Mouse (Mus musculus): Measurements from ENCODE around the gene Kpna4. TPM values are rescaled to one million over a fixed set of nuclear protein-coding genes. Genes with fewer than 3 reads are reported as not detected.

Kpna4 gene
- total and polyA plus RNA-seq, 3 experiments = 14.4 to 126 (median 66.7) TPM

- peaks cover 11% of the 10 kb centered on the region for H3K27me3 ChIP-seq (ENCODE audit: insufficient read depth, low read length)
- ATAC-seq (ENCODE audit: extremely low read depth, insufficient number of reproducible peaks, low FRiP score, poor library complexity, severe bottlenecking) = no peak
- H3K9me3 ChIP-seq (replicated peaks) = no peaks in the 10 kb centered on the region
These were observed 33.5 kb upstream of the Kpna4 start for GRCm38 (mm10) chr3:69160429-69160828.

GRCm38 (mm10) chr3:69159501-69159900, 32.6 kb upstream of the Kpna4 start:
- Histone ChIP-seq H3K9me3 (replicated peaks) (no peaks in the 10 kb centered on the region), H3K4me3 (ENCODE audit: low read depth, low read length) (no peak overlapping the region), H3K4me1 (ENCODE audit: insufficient read depth, low read depth, low read length) (no peaks in the 10 kb centered on the region), H3K27me3 (ENCODE audit: insufficient read depth, low read length) (peaks cover 4% of the 10 kb centered on the region), H3K36me3 (replicated peaks) (no peaks in the 10 kb centered on the region)
- no peak for TF ChIP-seq CTCF (IDR thresholded peaks at IDR 0.05; ENCODE audit: low read depth, low read length)
- TF ChIP-seq TAL1 (conservative IDR thresholded peaks at IDR 0.05; ENCODE audit: low read depth, low read length) = no peak
- no peak for TF ChIP-seq GATA1 (IDR thresholded peaks at IDR 0.05; ENCODE audit: borderline replicate concordance, low read length)
- TF ChIP-seq GATA2 (IDR thresholded peaks at IDR 0.05; ENCODE audit: borderline replicate concordance, low read depth, low read length) = no peak
- TF ChIP-seq POLR2AphosphoS5 (IDR thresholded peaks at IDR 0.05; ENCODE audit: insufficient replicate concordance, low read depth, low read length) = no peak
- no peak for DNase-seq (ENCODE audit: low spot score)
- no peak for ATAC-seq (ENCODE audit: extremely low read depth, insufficient number of reproducible peaks, low FRiP score, poor library complexity, severe bottlenecking)

More at GRCm38 (mm10) chr3:69160429-69160828, 33.5 kb upstream of the Kpna4 start:
- no peaks in the 10 kb centered on the region for H3K4me1 ChIP-seq (ENCODE audit: insufficient read depth, low read depth, low read length)
- no peak for DNase-seq (ENCODE audit: low spot score)
- no peak overlapping the region for H3K4me3 ChIP-seq (ENCODE audit: low read depth, low read length)
- TF ChIP-seq GATA2 (IDR thresholded peaks at IDR 0.05; ENCODE audit: borderline replicate concordance, low read depth, low read length) = no peak
- no peak for TF ChIP-seq TAL1 (conservative IDR thresholded peaks at IDR 0.05; ENCODE audit: low read depth, low read length)
- no peak for TF ChIP-seq POLR2AphosphoS5 (IDR thresholded peaks at IDR 0.05; ENCODE audit: insufficient replicate concordance, low read depth, low read length)
- TF ChIP-seq CTCF (IDR thresholded peaks at IDR 0.05; ENCODE audit: low read depth, low read length) = no peak
- no peak for TF ChIP-seq GATA1 (IDR thresholded peaks at IDR 0.05; ENCODE audit: borderline replicate concordance, low read length)
- H3K36me3 ChIP-seq (replicated peaks) = no peaks in the 10 kb centered on the region

GRCm38 (mm10) chr3:69157886-69158285, 31.0 kb upstream of the Kpna4 start:
- no peak for TF ChIP-seq TAL1 (conservative IDR thresholded peaks at IDR 0.05; ENCODE audit: low read depth, low read length)
- no peak for ATAC-seq (ENCODE audit: extremely low read depth, insufficient number of reproducible peaks, low FRiP score, poor library complexity, severe bottlenecking)
- no peaks in the 10 kb centered on the region for H3K9me3 ChIP-seq (replicated peaks)
- no peak overlapping the region for H3K4me3 ChIP-seq (ENCODE audit: low read depth, low read length)
- no peaks in the 10 kb centered on the region for H3K4me1 ChIP-seq (ENCODE audit: insufficient read depth, low read depth, low read length)
- H3K27me3 ChIP-seq (ENCODE audit: insufficient read depth, low read length) = peaks cover 2% of the 10 kb centered on the region; the same call in 1 of the 2 replicates
- DNase-seq (ENCODE audit: low spot score) = no peak
- H3K36me3 ChIP-seq (replicated peaks) = no peaks in the 10 kb centered on the region

GRCm38 (mm10) chr3:69156484-69156883, 29.6 kb upstream of the Kpna4 start:
- H3K27me3 ChIP-seq (ENCODE audit: insufficient read depth, low read length) = peaks cover 2% of the 10 kb centered on the region; the same call in 1 of the 2 replicates
- DNase-seq (ENCODE audit: low spot score) = no peak

GRCm38 (mm10) chr3:69154691-69155090, 27.8 kb upstream of the Kpna4 start:
- TF ChIP-seq TAL1 (conservative IDR thresholded peaks at IDR 0.05; ENCODE audit: low read depth, low read length) (no peak), CTCF (IDR thresholded peaks at IDR 0.05; ENCODE audit: low read depth, low read length) (no peak), GATA1 (IDR thresholded peaks at IDR 0.05; ENCODE audit: borderline replicate concordance, low read length) (no peak), GATA2 (IDR thresholded peaks at IDR 0.05; ENCODE audit: borderline replicate concordance, low read depth, low read length) (no peak), POLR2AphosphoS5 (IDR thresholded peaks at IDR 0.05; ENCODE audit: insufficient replicate concordance, low read depth, low read length) (no peak)
- no peak overlapping the region for H3K4me3 ChIP-seq (ENCODE audit: low read depth, low read length)
- H3K36me3 ChIP-seq (replicated peaks) = no peaks in the 10 kb centered on the region
- peaks cover 5% of the 10 kb centered on the region for H3K27me3 ChIP-seq (ENCODE audit: insufficient read depth, low read length)
- ATAC-seq (ENCODE audit: extremely low read depth, insufficient number of reproducible peaks, low FRiP score, poor library complexity, severe bottlenecking) (no peak), DNase-seq (ENCODE audit: low spot score) (no peak)
- H3K9me3 ChIP-seq (replicated peaks) = no peaks in the 10 kb centered on the region
- H3K4me1 ChIP-seq (ENCODE audit: insufficient read depth, low read depth, low read length) = no peaks in the 10 kb centered on the region

More at GRCm38 (mm10) chr3:69156484-69156883, 29.6 kb upstream of the Kpna4 start:
- no peak for TF ChIP-seq CTCF (IDR thresholded peaks at IDR 0.05; ENCODE audit: low read depth, low read length)
- TF ChIP-seq TAL1 (conservative IDR thresholded peaks at IDR 0.05; ENCODE audit: low read depth, low read length) = no peak
- no peak for TF ChIP-seq GATA1 (IDR thresholded peaks at IDR 0.05; ENCODE audit: borderline replicate concordance, low read length)
- no peak for TF ChIP-seq GATA2 (IDR thresholded peaks at IDR 0.05; ENCODE audit: borderline replicate concordance, low read depth, low read length)
- no peak for TF ChIP-seq POLR2AphosphoS5 (IDR thresholded peaks at IDR 0.05; ENCODE audit: insufficient replicate concordance, low read depth, low read length)
- H3K9me3 ChIP-seq (replicated peaks) = no peaks in the 10 kb centered on the region
- no peaks in the 10 kb centered on the region for H3K4me1 ChIP-seq (ENCODE audit: insufficient read depth, low read depth, low read length)
- H3K4me3 ChIP-seq (ENCODE audit: low read depth, low read length) = no peak overlapping the region
- no peak for ATAC-seq (ENCODE audit: extremely low read depth, insufficient number of reproducible peaks, low FRiP score, poor library complexity, severe bottlenecking)
- no peaks in the 10 kb centered on the region for H3K36me3 ChIP-seq (replicated peaks)

- H3K9me3 ChIP-seq (replicated peaks) = no peaks in the 10 kb centered on the region
- DNase-seq (ENCODE audit: low spot score) (no peak), ATAC-seq (ENCODE audit: extremely low read depth, insufficient number of reproducible peaks, low FRiP score, poor library complexity, severe bottlenecking) (no peak)
- H3K4me3 ChIP-seq (ENCODE audit: low read depth, low read length) = no peak overlapping the region
- H3K36me3 ChIP-seq (replicated peaks) = no peaks in the 10 kb centered on the region
- peaks cover 4% of the 10 kb centered on the region; the same call in 1 of the 2 replicates for H3K27me3 ChIP-seq (ENCODE audit: insufficient read depth, low read length)
- TF ChIP-seq TAL1 (conservative IDR thresholded peaks at IDR 0.05; ENCODE audit: low read depth, low read length) = no peak
- TF ChIP-seq POLR2AphosphoS5 (IDR thresholded peaks at IDR 0.05; ENCODE audit: insufficient replicate concordance, low read depth, low read length) = no peak
- no peak for TF ChIP-seq GATA1 (IDR thresholded peaks at IDR 0.05; ENCODE audit: borderline replicate concordance, low read length)
- no peak for TF ChIP-seq CTCF (IDR thresholded peaks at IDR 0.05; ENCODE audit: low read depth, low read length)
- TF ChIP-seq GATA2 (IDR thresholded peaks at IDR 0.05; ENCODE audit: borderline replicate concordance, low read depth, low read length) = no peak
- H3K4me1 ChIP-seq (ENCODE audit: insufficient read depth, low read depth, low read length) = no peaks in the 10 kb centered on the region
These were observed 24.0 kb upstream of the Kpna4 start for GRCm38 (mm10) chr3:69150921-69151320.

Measured in G1E (cell line).